Mouse (Mus musculus) hindbrain, postnatal 0 days (tissue): ENCODE measurements around the gene Poldip3. TPM values are rescaled to one million over a fixed set of nuclear protein-coding genes. Genes with fewer than 3 reads are reported as not detected.
A peak's percentile ranks its signal among the peaks of the same experiment; 100 is the strongest.

Source experiments
- ATAC-seq: fragments of 200-750 bp; cut with Nextera tagmentation; 2 replicates; pipeline ENCODE4 v1.8.0; 2017; ENCODE audit warnings: mild to moderate bottlenecking, moderate TSS enrichment, moderate library complexity
- DNase-seq: peaks from one replicate; pipeline ENCODE4 v3.0.0-alpha.2; 2015; ENCODE audit warnings: low spot score
- H3K27ac ChIP-seq: fragments of 300-500 bp; sonication (generic); 2 replicates; pipeline ENCODE4 v1.5.1; 2014; ENCODE audit warnings: mild to moderate bottlenecking
- H3K27me3 ChIP-seq: fragments of 300-500 bp; sonication (generic); 2 replicates; pipeline ENCODE4 v1.6.1; 2014; ENCODE audit warnings: low read length, mixed read lengths; ENCODE audit not compliant: insufficient read depth
- H3K36me3 ChIP-seq: fragments of 300-500 bp; sonication (generic); 2 replicates; pipeline ENCODE4 v1.6.1; 2014; ENCODE audit warnings: low read length, mixed read lengths; ENCODE audit not compliant: insufficient read depth
- H3K4me1 ChIP-seq: fragments of 300-500 bp; sonication (generic); 2 replicates; pipeline ENCODE4 v1.6.1; 2014; ENCODE audit warnings: antibody characterized with exemption, low read length, mixed read lengths; ENCODE audit not compliant: insufficient read depth
- H3K4me2 ChIP-seq: fragments of 300-500 bp; sonication (generic); 2 replicates; pipeline ENCODE4 v1.6.1; 2014; ENCODE audit warnings: low read depth, mild to moderate bottlenecking, low read length, moderate library complexity, mixed read lengths
- H3K4me3 ChIP-seq: fragments of 300-500 bp; sonication (generic); 2 replicates; pipeline ENCODE4 v1.5.1; 2014; ENCODE audit warnings: low read length
- H3K9ac ChIP-seq: fragments of 300-500 bp; sonication (generic); replicated peaks from 2 replicates; pipeline ENCODE4 v1.6.1; 2014; ENCODE audit warnings: mild to moderate bottlenecking, low read length, moderate library complexity, mixed read lengths
- H3K9me3 ChIP-seq: fragments of 300-500 bp; sonication (generic); 2 replicates; pipeline ENCODE4 v1.6.1; 2016; ENCODE audit warnings: low read length, mixed read lengths
- CTCF ChIP-seq: IDR thresholded peaks from 2 replicates; pipeline ENCODE4 v1.5.1; 2016; ENCODE audit warnings: antibody characterized with exemption, control low read depth, low read depth
- WGBS: fragments of 180-500 bp; shearing (Covaris S2); extraction: QIAGEN DNeasy Blood & Tissue Kit; methylation state at CpG from one replicate; pipeline ENCODE4 v1.1.7; 2014; 5-methylcytosine and 5-hydroxymethylcytosine counted together
- polyA plus RNA-seq: library from polyadenylated mRNA; unstranded; fragments of >200 nt; fragmentation: Nextera tagmentation; extraction: Ambion mirVana; gene quantifications from 2 replicates; pipeline ENCODE4 v1.2.1, GENCODE M21; 2015
- total RNA-seq: library from RNA; depleted of rRNA; stranded (reverse); fragments of >200 nt; gene quantifications from 2 replicates; pipeline ENCODE4 v1.2.3, GENCODE M21; 2014; rRNA removed

Poldip3 gene
- 97.5 and 115 TPM in 2 replicates for total RNA-seq
- polyA plus RNA-seq = 96.9 and 103 TPM in 2 replicates

DNA sequence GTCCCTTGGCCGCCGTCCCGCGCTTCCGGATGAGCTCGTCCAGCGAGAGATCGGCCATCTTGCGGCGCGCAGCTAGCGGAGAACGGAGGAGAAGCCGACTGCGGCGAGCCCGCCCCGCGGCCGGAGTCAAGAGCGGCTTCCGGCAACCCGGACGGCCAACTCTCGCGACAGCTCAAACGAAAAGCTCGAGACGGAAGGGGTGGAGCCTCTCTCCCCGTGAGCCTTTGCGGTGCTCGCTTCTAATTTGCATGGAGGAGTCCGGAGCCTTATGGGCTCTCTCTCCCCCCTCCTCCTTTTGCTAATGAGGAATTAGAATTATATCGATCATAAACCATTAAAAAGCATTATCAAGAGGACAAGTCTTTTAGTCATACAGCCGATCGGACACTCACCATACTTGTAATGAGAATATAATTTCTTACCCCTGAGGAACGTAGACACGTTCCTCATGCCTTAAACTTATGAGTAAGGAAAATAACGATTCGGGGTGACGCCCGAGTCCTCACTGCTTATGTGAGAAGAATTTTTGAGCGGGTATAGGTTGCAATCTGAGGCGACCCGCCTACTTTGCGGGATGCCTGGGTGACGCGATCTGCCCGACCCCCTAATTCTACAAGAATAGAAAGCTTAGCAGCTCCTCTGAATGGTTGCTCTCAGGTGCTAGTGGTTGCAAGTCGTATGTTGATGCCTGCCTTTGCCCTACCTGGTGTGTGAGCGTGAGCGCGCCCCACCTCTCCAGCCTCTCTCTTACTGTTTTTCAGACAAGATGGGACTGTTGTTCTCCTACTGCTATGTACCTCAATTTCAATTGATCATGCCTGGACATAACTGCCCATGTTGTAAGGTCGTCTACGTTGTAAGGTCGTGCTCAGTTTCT, at the start of gene Poldip3:
Gene Poldip3 (minus strand): TSS at position 189 of the 877 bp plus-strand sequence.
- Histone ChIP-seq H3K27me3 (no peaks in the 10 kb centered on the region), H3K4me2 (peak within 1 kb of the TSS; percentile 87), H3K36me3 (peaks cover 11% of the 10 kb centered on the region), H3K4me3 (peak within 1 kb of the TSS; percentile 95), H3K9ac (peak within 1 kb of the TSS; percentile 90), H3K27ac (peak within 1 kb of the TSS; percentile 99), H3K9me3 (no peaks in the 10 kb centered on the region), H3K4me1 (peaks cover 9% of the 10 kb centered on the region; the same call in 1 of the 2 replicates)
- TF ChIP-seq CTCF = no peak
- WGBS = under 1% methylated on average over 56 of the region's 56 CpGs
- peak; percentile 94 for ATAC-seq
- peak; percentile 99 for DNase-seq

DNA sequence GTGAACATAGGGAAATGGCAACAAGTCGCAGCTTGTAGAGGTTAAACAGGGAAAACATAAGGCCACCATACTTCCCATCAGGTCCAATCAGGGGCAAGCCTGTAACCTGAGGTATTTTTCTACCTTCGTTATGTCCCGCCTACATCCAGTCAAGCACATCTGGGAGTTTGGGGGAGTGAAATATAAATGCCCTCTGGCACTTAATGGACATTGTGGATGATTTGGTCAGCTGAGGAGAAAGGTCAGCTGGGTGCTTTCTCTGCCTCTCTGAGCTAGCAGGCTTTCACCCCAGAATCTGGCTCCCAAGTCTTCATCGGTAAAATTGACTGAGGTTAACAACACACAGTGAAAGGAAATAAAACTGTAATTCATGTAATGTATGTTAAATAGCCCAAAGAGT, 44.2 kb upstream of the Poldip3 start:
- DNase-seq (no peak), ATAC-seq (no peak)
- H3K27ac ChIP-seq = no peak overlapping the region
- H3K9me3 ChIP-seq = no peaks in the 10 kb centered on the region
- no peaks in the 10 kb centered on the region for H3K36me3 ChIP-seq
- H3K27me3 ChIP-seq = no peaks in the 10 kb centered on the region
- H3K4me2 ChIP-seq = no peak overlapping the region
- H3K4me1 ChIP-seq = no peaks in the 10 kb centered on the region
- H3K4me3 ChIP-seq = no peak overlapping the region
- no peak for TF ChIP-seq CTCF
- whole genome bisulfite sequencing = 94% methylated on average over 4 of the region's 4 CpGs
- H3K9ac ChIP-seq = no peak overlapping the region

DNA sequence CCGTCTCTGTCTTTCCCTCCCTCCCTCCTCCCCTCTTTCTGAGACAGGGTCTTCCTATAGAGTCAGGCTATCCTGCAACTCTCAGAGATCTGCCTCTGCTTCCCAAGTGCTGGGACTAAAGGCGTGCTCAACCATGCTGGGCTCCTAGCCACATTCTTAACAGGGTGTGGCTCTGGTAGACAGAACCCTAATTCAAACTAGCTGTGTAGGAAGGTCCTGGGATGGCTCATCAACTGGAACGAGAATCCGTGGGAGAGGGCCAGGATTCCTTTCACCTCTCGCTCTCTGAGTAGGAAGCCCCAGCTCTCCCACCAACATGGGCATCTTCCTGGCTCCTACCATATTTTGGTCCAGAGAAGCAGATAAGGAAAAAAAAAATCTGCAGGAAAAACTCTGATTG, 33.2 kb upstream of the Poldip3 start:
- no peak for TF ChIP-seq CTCF
- H3K4me2 ChIP-seq = no peak overlapping the region
- whole genome bisulfite sequencing = 66% methylated on average over 5 of the region's 5 CpGs

DNA sequence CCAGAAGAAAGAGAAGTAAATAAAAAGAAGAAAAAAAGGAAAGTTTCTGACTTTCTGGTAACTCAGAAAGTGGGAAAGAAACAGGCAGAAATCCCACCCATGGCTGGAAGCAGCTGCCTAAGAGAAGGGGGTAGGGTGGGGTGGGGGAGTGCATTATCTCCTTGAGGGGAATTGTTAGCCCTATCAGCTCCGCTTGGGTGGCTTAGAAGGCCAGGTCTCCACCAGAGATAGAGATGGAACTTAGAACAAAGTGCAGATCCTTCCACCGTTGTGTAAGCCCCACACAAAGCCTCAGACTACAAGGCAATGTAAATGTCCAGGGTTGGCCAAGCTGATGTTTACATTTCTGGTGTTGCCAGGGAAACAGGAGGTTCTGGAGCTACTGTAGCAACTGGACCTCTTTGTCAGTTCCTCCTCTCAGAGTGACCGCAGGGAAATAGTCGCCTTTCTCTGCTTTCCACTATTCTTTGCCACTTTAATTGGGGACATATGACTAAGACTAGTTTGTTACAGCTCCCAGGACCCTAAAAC, 32.7 kb upstream of the Poldip3 start:
- Histone ChIP-seq H3K36me3 (no peaks in the 10 kb centered on the region), H3K4me2 (no peak overlapping the region), H3K27me3 (no peaks in the 10 kb centered on the region), H3K27ac (no peak overlapping the region), H3K9me3 (no peaks in the 10 kb centered on the region), H3K4me3 (no peak overlapping the region), H3K4me1 (no peaks in the 10 kb centered on the region), H3K9ac (no peak overlapping the region)
- no peak for TF ChIP-seq CTCF
- DNase-seq (no peak), ATAC-seq (no peak)
- 39% methylated on average over 4 of the region's 4 CpGs for WGBS

More for the DNA sequence above, 33.2 kb upstream of the Poldip3 start:
- no peaks in the 10 kb centered on the region for H3K4me1 ChIP-seq
- H3K9ac ChIP-seq = no peak overlapping the region
- no peaks in the 10 kb centered on the region for H3K27me3 ChIP-seq
- H3K36me3 ChIP-seq = no peaks in the 10 kb centered on the region
- H3K9me3 ChIP-seq = no peaks in the 10 kb centered on the region
- DNase-seq (no peak), ATAC-seq (no peak)
- no peak overlapping the region for H3K4me3 ChIP-seq
- no peak overlapping the region for H3K27ac ChIP-seq

DNA sequence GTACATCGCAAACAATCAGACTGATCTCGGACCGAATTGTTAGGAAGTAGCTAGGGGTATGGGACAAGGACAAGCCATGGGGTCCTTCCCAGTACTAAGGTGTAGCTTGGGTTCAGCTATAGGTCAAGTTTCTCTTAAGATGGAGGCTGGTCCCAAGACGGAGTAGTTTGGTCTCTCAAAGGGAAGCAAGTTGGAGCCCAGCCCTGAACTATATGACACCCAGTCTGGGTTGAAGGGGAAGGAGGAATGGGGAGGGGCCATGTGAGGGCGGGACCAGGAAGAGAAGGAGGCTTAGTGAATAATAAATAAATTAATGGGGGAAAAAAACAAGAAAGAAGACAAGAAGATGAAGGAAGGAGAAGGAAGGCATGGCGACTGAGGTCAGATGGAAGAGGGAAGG, 30.8 kb upstream of the Poldip3 start:
- TF ChIP-seq CTCF = no peak
- no peaks in the 10 kb centered on the region for H3K27me3 ChIP-seq
- no peaks in the 10 kb centered on the region for H3K4me1 ChIP-seq
- WGBS = 88% methylated on average over 6 of the region's 6 CpGs
- DNase-seq (no peak), ATAC-seq (no peak)
- H3K4me2 ChIP-seq = no peak overlapping the region
- H3K36me3 ChIP-seq = no peaks in the 10 kb centered on the region
- H3K4me3 ChIP-seq = no peak overlapping the region
- H3K27ac ChIP-seq = no peak overlapping the region
- no peak overlapping the region for H3K9ac ChIP-seq
- H3K9me3 ChIP-seq = no peaks in the 10 kb centered on the region

DNA sequence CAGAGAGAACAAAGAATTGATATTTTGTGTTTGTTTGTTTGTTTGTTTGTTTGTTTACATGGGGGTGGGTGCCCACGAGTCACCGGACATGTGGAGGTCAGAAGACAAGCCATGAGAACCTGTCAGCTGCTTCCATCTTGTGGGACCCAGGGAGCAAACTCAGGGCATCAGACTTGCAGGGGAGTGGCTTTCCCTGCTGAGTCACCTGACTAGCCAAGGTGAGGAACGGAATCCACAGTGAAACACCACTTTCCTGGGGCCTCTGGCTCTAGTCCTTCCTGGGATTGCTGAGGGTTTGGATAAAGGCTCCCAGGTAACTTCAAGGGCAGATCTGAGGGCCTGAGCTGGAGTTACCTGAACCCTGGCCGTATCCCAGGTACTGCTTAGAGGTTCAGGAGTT, 27.5 kb upstream of the Poldip3 start:
- H3K4me1 ChIP-seq = no peaks in the 10 kb centered on the region
- DNase-seq (no peak), ATAC-seq (no peak)
- H3K27me3 ChIP-seq = no peaks in the 10 kb centered on the region
- no peak overlapping the region for H3K4me3 ChIP-seq
- TF ChIP-seq CTCF = no peak
- H3K9me3 ChIP-seq = no peaks in the 10 kb centered on the region
- no peak overlapping the region for H3K27ac ChIP-seq
- H3K9ac ChIP-seq = no peak overlapping the region
- H3K4me2 ChIP-seq = no peak overlapping the region
- WGBS = 84% methylated on average over 4 of the region's 4 CpGs
- no peaks in the 10 kb centered on the region for H3K36me3 ChIP-seq
